Mouse (Mus musculus) forebrain, embryonic 10.5 days (tissue): Measurements from ENCODE around the gene Tln2. TPM values are rescaled to one million over a fixed set of nuclear protein-coding genes. Genes with fewer than 3 reads are reported as not detected.

Source experiments
- DNase-seq: peaks from one replicate; pipeline ENCODE4 v3.0.0-alpha.2; 2017; ENCODE audit warnings: low spot score; ENCODE audit errors: extremely low spot score
- H3K27ac ChIP-seq: fragments of 300-500 bp; sonication (generic); 2 replicates; pipeline ENCODE4 v1.5.1; 2016; ENCODE audit warnings: mild to moderate bottlenecking
- H3K27me3 ChIP-seq: fragments of 300-500 bp; sonication (generic); 2 replicates; pipeline ENCODE4 v1.6.1; 2016; ENCODE audit warnings: mild to moderate bottlenecking; ENCODE audit not compliant: poor library complexity, severe bottlenecking
- H3K36me3 ChIP-seq: fragments of 300-500 bp; sonication (generic); replicated peaks from 2 replicates; pipeline ENCODE4 v1.6.1; 2016; ENCODE audit warnings: mild to moderate bottlenecking, moderate library complexity
- H3K4me1 ChIP-seq: fragments of 300-500 bp; sonication (generic); 2 replicates; pipeline ENCODE4 v1.6.1; 2016
- H3K4me3 ChIP-seq: fragments of 300-500 bp; sonication (generic); 2 replicates; pipeline ENCODE4 v1.5.1; 2016; ENCODE audit warnings: mild to moderate bottlenecking, moderate library complexity
- H3K9me3 ChIP-seq: fragments of 300-500 bp; sonication (generic); 2 replicates; pipeline ENCODE4 v1.6.1; 2016; ENCODE audit warnings: mild to moderate bottlenecking, moderate library complexity
- WGBS: fragments of 180-500 bp; shearing (Covaris S2); methylation state at CpG from one replicate; pipeline ENCODE4 v1.1.7; 2016; 5-methylcytosine and 5-hydroxymethylcytosine counted together
- microRNA counts: library from miRNA; unstranded; fragments of <30 nt; microRNA quantifications from one replicate; lab custom pipeline; 2017
- microRNA-seq: library from miRNA; unstranded; fragments of <30 nt; microRNA quantifications from one replicate; pipeline ENCODE4, GENCODE M21; 2017
- polyA plus RNA-seq: library from polyadenylated mRNA; unstranded; fragments of >200 nt; fragmentation: Nextera tagmentation; extraction: Ambion mirVana; gene quantifications from 2 replicates; pipeline ENCODE4 v1.2.1, GENCODE M21; 2016

Tln2 gene
- polyA plus RNA-seq, 1 experiment from 2014 or later: 30.0 TPM

DNA sequence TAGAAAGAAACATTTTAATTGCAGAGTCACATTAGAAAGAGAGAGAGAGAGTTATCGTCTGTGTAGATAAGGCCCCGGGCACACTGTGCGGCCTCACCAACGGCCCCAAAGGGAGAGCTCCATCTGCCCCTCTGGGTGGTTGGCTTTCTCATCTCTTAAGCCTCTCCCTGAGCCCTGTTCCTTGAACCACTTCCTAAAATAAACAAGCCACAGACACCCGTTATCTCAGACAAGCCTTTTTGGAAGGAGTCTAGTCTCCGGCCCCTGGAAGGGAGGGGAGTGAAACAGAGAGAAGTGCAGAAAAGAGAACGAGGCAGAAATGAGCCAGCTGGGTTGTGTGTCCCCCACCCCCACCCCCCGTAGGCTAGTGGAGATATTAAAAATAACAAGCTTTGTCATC is 388.7 kb downstream of the Tln2 start:
- Histone ChIP-seq H3K36me3 (no peaks in the 10 kb centered on the region), H3K9me3 (peaks cover 10% of the 10 kb centered on the region), H3K27ac (no peak overlapping the region), H3K4me1 (peaks cover 13% of the 10 kb centered on the region), H3K4me3 (no peak overlapping the region), H3K27me3 (no peaks in the 10 kb centered on the region)
- 89% methylated on average over 8 of the region's 8 CpGs for WGBS
- no peak for DNase-seq

DNA sequence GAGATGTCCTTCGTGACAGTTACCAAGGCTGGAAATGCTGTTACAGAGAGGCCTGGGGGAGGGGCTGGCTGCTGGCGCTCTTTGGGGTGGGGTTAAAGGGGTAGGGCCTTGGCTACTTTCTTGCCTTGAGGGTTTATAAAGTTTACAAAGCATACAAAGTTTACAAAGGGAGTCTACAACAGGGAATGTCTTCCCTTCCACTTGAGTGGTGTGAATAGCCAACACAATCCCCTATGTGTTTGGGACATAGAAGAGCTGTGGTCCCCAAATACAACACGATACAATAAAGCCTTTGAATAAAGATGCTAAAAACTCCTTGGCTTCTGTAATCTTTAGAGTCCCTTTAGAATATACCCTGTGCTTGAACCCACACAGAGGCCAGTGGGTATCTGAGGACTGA is 389.5 kb downstream of the Tln2 start:
- no peak overlapping the region for H3K4me3 ChIP-seq
- no peak for DNase-seq
- no peak overlapping the region for H3K27ac ChIP-seq
- no peaks in the 10 kb centered on the region for H3K27me3 ChIP-seq
- peaks cover 13% of the 10 kb centered on the region for H3K4me1 ChIP-seq
- WGBS: 84% methylated on average over 3 of the region's 3 CpGs
- H3K9me3 ChIP-seq: peaks cover 10% of the 10 kb centered on the region
- no peaks in the 10 kb centered on the region for H3K36me3 ChIP-seq

MicroRNAs encoded within 50 kb of the gene (microRNA counts, 519-probe panel; counts per million panel counts)
- microRNA mmu-miR-190 (lab: Ali Mortazavi, UCI): 2,306 counts per million, percentile 68 among the panel's probes with 10 or more counts

Small RNAs within 50 kb of the gene (microRNA-seq; reads per million reads assigned to microRNA genes)
- 98.2 reads per million, percentile 47 among the genes with 10 or more reads in this experiment for gene Mir190a

Other genes with a start within 250 kb of the Tln2 start
- gene C2cd4b, start 199.7 kb upstream of the Tln2 start, polyA plus RNA-seq: not detected in 2 replicates